Mouse (Mus musculus) hematopoietic stem cell, adult 5-6 weeks (primary cell): ENCODE measurements around the gene Hyal5. TPM values are rescaled to one million over a fixed set of nuclear protein-coding genes. Genes with fewer than 3 reads are reported as not detected.

Experiments used
- ATAC-seq, 2 experiments: fragments of 125-278 bp in 1 of 2; replicated peaks in 1 of 2; 2 replicates each; pipeline ENCODE4 v1.8.0; 2016 to 2017; ENCODE audit warnings: inconsistent platforms in 2 of 2, mild to moderate bottlenecking in 2 of 2, moderate number of reproducible peaks in 2 of 2, low read depth in 1 of 2, moderate TSS enrichment in 1 of 2; ENCODE audit not compliant: low FRiP score in 2 of 2, poor library complexity in 2 of 2, severe bottlenecking in 2 of 2, insufficient read depth in 1 of 2, low TSS enrichment in 1 of 2
- total RNA-seq: library from RNA; stranded (forward); fragments of 172-1452, 232-1000 nt; gene quantifications from 2 replicates; pipeline ENCODE4 v1.2.3, GENCODE M21; 2017

Hyal5 gene
- total RNA-seq, result not detected in 2 replicates

- no peak for ATAC-seq
These were observed at the start of gene Hyal5 for GRCm38 (mm10) chr6:24857697-24858096. Gene Hyal5, plus strand, starts transcription at chr6:24857997.

GRCm38 (mm10) chr6:24822070-24822469, 35.7 kb upstream of the Hyal5 start:
- no peak for ATAC-seq

- no peak for ATAC-seq
These were observed 2.5 kb downstream of the Hyal5 start for GRCm38 (mm10) chr6:24860320-24860719.

- ATAC-seq, result no peak
These were observed 5.9 kb downstream of the Hyal5 start for GRCm38 (mm10) chr6:24863649-24864048.

GRCm38 (mm10) chr6:24894146-24894873, 36.5 kb downstream of the Hyal5 start:
- peak; percentile 96 for ATAC-seq

- ATAC-seq, result peak in 1 of 2 experiments; percentile 42; a peak in 2 of 4 replicates
These were observed 37.0 kb downstream of the Hyal5 start for GRCm38 (mm10) chr6:24894874-24895183.

- ATAC-seq, result no peak
These were observed 47.3 kb downstream of the Hyal5 start for GRCm38 (mm10) chr6:24905101-24905500.

- no peak for ATAC-seq
These were observed 50.0 kb downstream of the Hyal5 start for GRCm38 (mm10) chr6:24907824-24908223.

- ATAC-seq, result no peak
These were observed 52.4 kb downstream of the Hyal5 start for GRCm38 (mm10) chr6:24910016-24910727.

- ATAC-seq, result no peak
These were observed 52.9 kb downstream of the Hyal5 start for GRCm38 (mm10) chr6:24910728-24911105.

GRCm38 (mm10) chr6:24913591-24913990, 55.8 kb downstream of the Hyal5 start:
- no peak for ATAC-seq

GRCm38 (mm10) chr6:24925076-24925785, 67.4 kb downstream of the Hyal5 start:
- ATAC-seq, result no peak

Other genes starting within 250 kb of the Hyal5 start
- gene Wasl, start 193.0 kb upstream of the Hyal5 start, total RNA-seq, result 9.5 and 17.6 TPM in 2 replicates
- not detected in 2 replicates for gene Hyal6, start 124.8 kb upstream of the Hyal5 start, total RNA-seq
- not detected in 2 replicates for gene Hyal4, start 109.7 kb upstream of the Hyal5 start, total RNA-seq
- gene Spam1, start 66.8 kb upstream of the Hyal5 start, total RNA-seq, result not detected in 2 replicates
- gene Tmem229a, start 98.3 kb downstream of the Hyal5 start, total RNA-seq, result not detected in 2 replicates